Mouse (Mus musculus) gastrocnemius, postnatal 4 days (tissue): ENCODE data around the gene Havcr2. TPM values are rescaled to one million over a fixed set of nuclear protein-coding genes. Genes with fewer than 3 reads are reported as not detected.
"Not testable (repeated sequence)": the region's sequence is repeated elsewhere in the genome, so short reads cannot be mapped to it uniquely, and the experiment has no call there.

Source experiments
- DNase-seq, 2 experiments: peaks; one replicate each; pipeline ENCODE4 v3.0.0; 2021 to 2022; ENCODE audit warnings: low spot score in 2 of 2, mixed read lengths in 2 of 2
- long read RNA-seq, 2 experiments: library from polyadenylated mRNA; stranded (forward); transcript quantifications; one replicate each; pipeline ENCODE4 v2.0.0; 2021
- total RNA-seq, 2 experiments: library from RNA; stranded (reverse); gene quantifications; 2 replicates each; pipeline ENCODE4 v1.2.3; 2021

The Havcr2 gene
- total RNA-seq = under 1 TPM; 0.10 to 0.27 TPM
- long read RNA-seq, experiment 1, partial matches to known transcripts = 0 of 2 reads
- long read RNA-seq, experiment 1, other reads (novel, unspliced or antisense) = 2 of 2 reads
- long read RNA-seq, experiment 2, partial matches to known transcripts = 0 of 3 reads
- long read RNA-seq, experiment 2, other reads (novel, unspliced or antisense) = 3 of 3 reads

DNA sequence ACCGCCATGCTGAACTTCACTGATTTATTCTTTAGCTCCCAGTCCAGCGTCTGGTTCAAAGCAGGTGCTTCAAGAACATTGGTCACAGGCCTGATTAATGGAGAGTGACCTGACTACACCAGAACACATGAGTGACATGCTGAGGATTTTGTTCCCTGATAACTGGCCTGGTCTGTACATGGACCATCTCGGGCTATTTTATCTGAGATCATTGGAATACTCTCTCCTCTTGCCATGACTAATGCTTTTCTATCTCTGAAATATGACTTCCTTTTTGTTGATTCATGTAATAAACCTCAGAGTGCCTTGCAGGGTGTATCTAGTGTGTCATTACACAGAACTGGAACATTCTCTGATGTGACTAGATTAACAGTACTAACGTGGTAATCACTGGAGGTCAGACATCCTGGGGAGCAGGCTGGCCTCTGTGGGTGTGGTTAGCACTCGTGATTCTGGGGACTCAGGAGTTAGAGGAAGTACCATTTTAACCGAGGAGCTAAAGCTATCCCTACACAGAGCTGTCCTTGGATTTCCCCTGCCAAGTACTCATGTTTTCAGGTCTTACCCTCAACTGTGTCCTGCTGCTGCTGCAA is at the start of gene Havcr2:
Havcr2 (plus strand) TSS at position 483 of the 593 bp plus-strand sequence.
- no peak for DNase-seq

DNA sequence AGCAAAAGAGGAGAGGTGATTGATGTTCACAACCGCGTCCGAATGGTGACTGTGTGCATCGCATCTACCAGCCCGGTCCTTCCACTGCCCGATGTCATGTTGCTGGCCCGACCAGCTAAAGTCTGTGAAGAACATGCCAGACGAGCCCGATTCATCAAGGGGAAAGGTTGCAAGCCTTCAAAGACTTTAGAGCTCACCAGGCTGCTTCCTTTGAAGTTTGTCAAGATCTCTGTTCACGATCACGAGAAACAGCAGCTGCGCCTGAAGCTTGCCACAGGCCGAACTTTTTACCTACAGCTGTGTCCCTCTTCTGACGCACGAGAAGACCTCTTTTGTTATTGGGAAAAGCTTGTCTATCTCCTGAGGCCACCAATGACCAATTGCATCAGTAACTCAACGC is 49.7 kb upstream of the Havcr2 start:
- DNase-seq = no peak

GRCm38 (mm10) chr11:46406721-46407120 is 48.0 kb upstream of the Havcr2 start:
- DNase-seq = no peak

GRCm38 (mm10) chr11:46410018-46410563 is 44.6 kb upstream of the Havcr2 start:
- no peak for DNase-seq

- no peak for DNase-seq
Observed at GRCm38 (mm10) chr11:46418438-46418837, 36.3 kb upstream of the Havcr2 start.

DNA sequence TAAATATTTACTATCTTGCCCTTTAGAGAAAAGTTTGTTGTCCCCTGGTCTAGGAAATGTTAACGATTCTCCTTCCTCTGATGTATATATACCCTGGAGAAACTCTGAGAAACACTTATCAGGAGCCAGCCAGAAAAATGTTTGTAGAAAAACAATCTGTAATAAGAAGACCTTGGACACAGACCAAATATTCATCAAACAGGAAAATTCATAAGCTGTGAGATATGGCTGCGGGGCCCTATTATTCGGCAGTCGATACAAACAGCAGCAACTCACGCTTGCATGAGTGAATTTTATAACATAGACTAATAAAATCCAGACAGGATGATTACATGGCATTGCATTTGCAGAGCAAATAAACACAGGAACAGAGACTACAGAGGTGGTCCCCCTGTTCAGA is 35.9 kb upstream of the Havcr2 start:
- no peak for DNase-seq

GRCm38 (mm10) chr11:46421086-46421888 is 33.4 kb upstream of the Havcr2 start:
- no peak for DNase-seq

- not testable (repeated sequence) for DNase-seq
Observed at GRCm38 (mm10) chr11:46428131-46428530, 26.6 kb upstream of the Havcr2 start.

GRCm38 (mm10) chr11:46430123-46430522 is 24.6 kb upstream of the Havcr2 start:
- no peak for DNase-seq

DNA sequence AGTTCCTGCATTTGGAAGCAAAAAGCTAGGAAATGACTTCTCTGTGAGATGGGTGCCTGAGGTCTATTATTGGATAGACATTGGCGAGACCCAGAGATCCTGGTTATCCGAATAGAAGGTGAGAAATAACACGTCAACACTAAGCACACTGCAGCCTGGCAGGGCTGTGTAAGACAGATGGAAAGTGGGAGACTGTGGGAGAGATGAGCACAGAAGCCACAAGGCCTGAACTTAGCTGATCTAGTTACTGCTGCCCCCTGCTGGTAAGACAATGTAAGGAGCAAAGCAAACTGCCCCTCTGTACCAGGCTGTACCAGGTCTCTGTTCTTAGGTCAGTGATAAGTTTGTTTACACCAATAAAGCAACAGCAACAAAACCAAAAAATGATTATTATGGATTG is 23.6 kb upstream of the Havcr2 start:
- DNase-seq = peak; percentile 44 to 73

DNA sequence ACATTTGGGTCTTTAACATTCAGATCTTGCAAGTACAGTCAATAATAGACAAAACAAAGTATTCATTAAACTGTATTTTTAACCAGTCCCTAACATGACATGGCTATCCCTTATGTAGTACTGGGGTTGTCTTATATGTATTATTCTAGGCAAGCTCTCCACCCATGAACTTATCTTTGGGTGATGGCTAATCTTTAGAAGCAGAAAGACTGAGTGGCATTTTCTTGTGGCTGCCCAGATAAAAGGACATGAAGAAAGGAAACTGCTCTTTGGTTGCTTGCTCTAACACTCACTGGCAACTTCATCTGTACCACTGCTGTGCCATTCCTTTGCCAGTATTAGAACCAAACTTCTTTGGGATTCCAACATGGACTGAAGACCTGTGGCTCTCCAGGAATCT is 19.4 kb upstream of the Havcr2 start:
- DNase-seq = no peak

- DNase-seq = peak; percentile 82 to 93
Observed at GRCm38 (mm10) chr11:46436760-46437458, 17.8 kb upstream of the Havcr2 start, which contains the start of gene Med7. TSS of gene Med7 (plus strand) at chr11:46436925.

- no peak for DNase-seq
Observed at GRCm38 (mm10) chr11:46437459-46438000, 17.2 kb upstream of the Havcr2 start.

DNA sequence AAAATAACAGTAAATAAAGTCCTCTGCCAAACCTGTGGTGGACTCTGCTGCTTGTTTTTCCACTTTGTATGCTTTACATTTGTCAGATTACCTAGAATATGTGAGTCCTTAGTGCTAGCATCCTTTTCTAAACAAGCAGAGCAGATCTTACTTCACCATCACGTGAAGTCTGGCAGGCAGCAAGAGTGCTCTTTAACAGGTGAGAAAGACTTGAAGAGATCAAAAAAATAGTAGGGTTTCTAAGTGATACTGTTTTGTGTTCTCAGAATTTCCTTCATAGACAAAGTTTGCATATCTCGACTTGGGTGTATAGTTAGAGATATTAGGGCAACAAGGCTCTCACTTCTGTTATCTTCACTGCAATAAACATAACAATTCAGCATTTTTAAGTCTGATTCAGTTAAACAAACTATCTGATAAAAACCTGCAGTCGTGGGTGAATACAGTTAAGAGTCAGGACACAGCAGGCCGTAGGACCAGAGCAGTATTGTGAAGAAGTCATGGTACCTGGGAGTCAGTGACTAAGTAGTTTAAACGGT is 15.7 kb upstream of the Havcr2 start:
- DNase-seq = no peak

GRCm38 (mm10) chr11:46441774-46442173 is 13.0 kb upstream of the Havcr2 start:
- DNase-seq = no peak

GRCm38 (mm10) chr11:46443152-46443551 is 11.6 kb upstream of the Havcr2 start:
- no peak for DNase-seq

DNA sequence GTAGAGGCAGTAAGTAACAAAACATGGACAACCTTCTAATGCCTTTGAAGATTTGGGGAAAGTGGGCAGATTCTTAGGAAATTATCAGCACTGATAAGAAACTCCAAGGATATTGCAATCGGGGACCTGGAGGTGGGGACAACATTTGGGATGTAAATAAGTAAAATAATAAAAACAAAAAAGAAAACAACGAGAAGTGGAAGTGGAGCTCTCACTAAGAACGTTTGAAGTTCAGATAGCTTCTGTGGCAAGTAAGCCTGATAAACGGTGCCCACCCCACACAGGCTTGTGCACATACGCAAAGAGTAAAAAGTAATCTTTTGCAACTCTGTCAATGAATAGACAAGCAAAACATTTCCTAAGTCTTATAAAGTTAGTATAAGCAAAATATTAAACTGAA is 10.8 kb upstream of the Havcr2 start:
- DNase-seq = no peak

DNA sequence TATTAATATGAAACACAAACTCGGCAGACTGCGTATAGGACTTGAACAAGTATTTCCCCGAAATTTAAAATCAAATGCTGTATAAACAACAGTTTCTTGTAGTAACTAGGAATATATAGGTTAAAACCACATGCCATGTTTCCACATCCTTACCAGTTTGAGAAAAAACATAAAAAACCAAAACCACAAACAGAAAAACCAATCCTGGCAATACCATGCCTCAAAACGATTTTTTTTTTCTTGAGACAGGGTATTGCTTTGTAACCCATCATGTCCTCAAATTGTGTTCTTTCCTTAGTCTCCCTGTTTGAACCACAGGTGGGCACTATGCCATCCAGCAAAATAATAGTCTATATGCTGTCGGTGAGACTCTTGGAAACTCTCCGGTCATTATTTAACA is 8.6 kb upstream of the Havcr2 start:
- DNase-seq = no peak

- DNase-seq = no peak
Observed at GRCm38 (mm10) chr11:46447644-46448484, 6.9 kb upstream of the Havcr2 start.
